Mouse (Mus musculus): ENCODE data around the gene Hmgcs2. TPM values are rescaled to one million over a fixed set of nuclear protein-coding genes. Genes with fewer than 3 reads are reported as not detected.

Hmgcs2 gene
- polyA plus RNA-seq, 1 experiment from 2014 or later = 1.4 TPM

GRCm38 (mm10) chr3:98313294-98314155 is 33.3 kb downstream of the Hmgcs2 start:
- peaks cover 2% of the 10 kb centered on the region; the same call in 1 of the 2 replicates for H3K36me3 ChIP-seq (ENCODE audit: control insufficient read depth, insufficient read depth, low read length)
- H3K9ac ChIP-seq (ENCODE audit: low read length) = no peak overlapping the region
- no peak overlapping the region for H3K4me2 ChIP-seq (ENCODE audit: low read depth, severe bottlenecking)
- no peak for DNase-seq (ENCODE audit: low spot score)
- no peak for ATAC-seq (ENCODE audit: insufficient number of reproducible peaks, low FRiP score, low TSS enrichment, low read depth)
- no peak overlapping the region for H3K27ac ChIP-seq (replicated peaks; ENCODE audit: low read depth, low read length)
- no peaks in the 10 kb centered on the region for H3K9me3 ChIP-seq (ENCODE audit: control insufficient read depth, low read length)
- H3K27me3 ChIP-seq (ENCODE audit: control insufficient read depth, insufficient read depth, low read length) = no peaks in the 10 kb centered on the region
- H3K4me3 ChIP-seq (ENCODE audit: low read depth, low read length) = no peak overlapping the region
- H3K4me1 ChIP-seq (ENCODE audit: control insufficient read depth, insufficient read depth, low read length) = no peaks in the 10 kb centered on the region
- WGBS = 86% methylated on average over 9 of the region's 9 CpGs

DNA sequence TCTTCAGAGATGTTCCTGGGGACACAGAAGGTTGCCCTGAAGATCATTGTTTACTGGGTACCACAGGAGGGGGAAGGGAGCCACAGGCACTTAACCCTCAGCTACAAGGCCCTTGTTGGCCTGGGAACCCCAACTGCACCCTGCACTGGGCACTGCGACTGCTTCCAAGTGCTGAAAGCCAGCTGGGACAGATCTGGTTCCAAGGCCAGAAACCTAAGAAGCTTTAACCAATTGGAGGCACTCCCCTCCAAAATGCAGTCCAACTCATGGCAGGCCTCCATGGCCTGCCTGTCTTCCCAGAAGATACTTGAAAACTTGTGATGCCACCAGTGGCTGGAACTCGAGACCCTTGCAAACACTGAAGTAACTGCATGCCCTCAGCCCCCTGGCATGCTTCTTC is 34.9 kb downstream of the Hmgcs2 start:
- Histone ChIP-seq H3K9me3 (ENCODE audit: control insufficient read depth, low read length) (no peaks in the 10 kb centered on the region), H3K4me1 (ENCODE audit: control insufficient read depth, insufficient read depth, low read length) (no peaks in the 10 kb centered on the region), H3K4me2 (ENCODE audit: low read depth, severe bottlenecking) (no peak overlapping the region), H3K27ac (replicated peaks; ENCODE audit: low read depth, low read length) (no peak overlapping the region), H3K36me3 (ENCODE audit: control insufficient read depth, insufficient read depth, low read length) (peaks cover 2% of the 10 kb centered on the region; the same call in 1 of the 2 replicates), H3K4me3 (ENCODE audit: low read depth, low read length) (no peak overlapping the region), H3K27me3 (ENCODE audit: control insufficient read depth, insufficient read depth, low read length) (no peaks in the 10 kb centered on the region), H3K9ac (ENCODE audit: low read length) (no peak overlapping the region)
- no peak for ATAC-seq (ENCODE audit: insufficient number of reproducible peaks, low FRiP score, low TSS enrichment, low read depth)
- DNase-seq (ENCODE audit: low spot score) = no peak
- WGBS = 83% methylated on average over 2 of the region's 2 CpGs

DNA sequence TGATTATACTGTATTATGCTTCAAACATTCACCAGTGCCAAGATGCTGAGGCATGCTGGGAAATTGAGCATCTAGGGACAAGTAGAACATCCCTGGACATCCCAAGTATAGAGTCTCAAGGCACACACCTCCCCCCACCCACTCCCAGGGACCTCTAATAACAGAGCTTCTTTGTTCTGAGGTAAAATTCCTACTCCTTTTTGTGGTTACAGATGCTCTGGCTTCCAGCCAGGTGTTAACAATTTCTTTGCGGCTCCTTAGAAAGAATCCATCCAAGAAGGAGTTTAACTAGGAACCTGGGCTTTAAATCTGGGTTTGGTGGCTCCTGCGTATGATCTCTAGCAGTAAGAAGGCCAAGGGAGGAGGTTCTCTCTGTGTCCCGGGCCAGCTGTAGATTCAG is 36.9 kb downstream of the Hmgcs2 start:
- Histone ChIP-seq H3K27ac (replicated peaks; ENCODE audit: low read depth, low read length) (no peak overlapping the region), H3K27me3 (ENCODE audit: control insufficient read depth, insufficient read depth, low read length) (no peaks in the 10 kb centered on the region), H3K4me1 (ENCODE audit: control insufficient read depth, insufficient read depth, low read length) (no peaks in the 10 kb centered on the region), H3K9ac (ENCODE audit: low read length) (no peak overlapping the region), H3K9me3 (ENCODE audit: control insufficient read depth, low read length) (no peaks in the 10 kb centered on the region), H3K36me3 (ENCODE audit: control insufficient read depth, insufficient read depth, low read length) (peaks cover 5% of the 10 kb centered on the region), H3K4me3 (ENCODE audit: low read depth, low read length) (no peak overlapping the region), H3K4me2 (ENCODE audit: low read depth, severe bottlenecking) (no peak overlapping the region)
- DNase-seq (ENCODE audit: low spot score) = no peak
- ATAC-seq (ENCODE audit: insufficient number of reproducible peaks, low FRiP score, low TSS enrichment, low read depth) = no peak
- 76% methylated on average over 3 of the region's 3 CpGs for WGBS

DNA sequence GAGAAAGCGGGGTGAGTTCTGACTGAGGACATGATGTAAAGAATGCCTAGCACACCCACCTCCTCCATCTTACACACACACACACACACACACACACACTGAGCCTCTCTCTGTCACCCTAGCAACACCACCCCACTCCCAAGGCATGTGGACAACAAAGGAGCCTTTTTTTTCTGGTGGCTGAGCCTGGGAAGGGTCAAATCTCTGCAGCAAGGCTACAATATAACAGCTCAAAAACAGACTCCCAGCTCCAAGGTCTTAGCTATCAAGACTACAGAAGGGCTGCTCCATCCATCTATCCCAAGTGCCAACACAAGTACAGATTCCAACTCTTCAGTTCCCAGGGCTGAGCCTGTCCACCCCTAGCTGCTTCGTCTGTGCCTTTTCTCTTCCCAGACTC is 39.0 kb downstream of the Hmgcs2 start:
- 85% methylated on average over 2 of the region's 2 CpGs for WGBS
- no peak for ATAC-seq (ENCODE audit: insufficient number of reproducible peaks, low FRiP score, low TSS enrichment, low read depth)
- H3K4me2 ChIP-seq (ENCODE audit: low read depth, severe bottlenecking) = no peak overlapping the region
- no peaks in the 10 kb centered on the region for H3K4me1 ChIP-seq (ENCODE audit: control insufficient read depth, insufficient read depth, low read length)
- H3K27me3 ChIP-seq (ENCODE audit: control insufficient read depth, insufficient read depth, low read length) = no peaks in the 10 kb centered on the region
- no peak overlapping the region for H3K4me3 ChIP-seq (ENCODE audit: low read depth, low read length)
- no peak overlapping the region for H3K9ac ChIP-seq (ENCODE audit: low read length)
- no peaks in the 10 kb centered on the region for H3K9me3 ChIP-seq (ENCODE audit: control insufficient read depth, low read length)
- no peak overlapping the region for H3K27ac ChIP-seq (replicated peaks; ENCODE audit: low read depth, low read length)
- peaks cover 7% of the 10 kb centered on the region for H3K36me3 ChIP-seq (ENCODE audit: control insufficient read depth, insufficient read depth, low read length)
- DNase-seq (ENCODE audit: low spot score) = no peak

- no peak for DNase-seq (ENCODE audit: low spot score)
These were observed 42.0 kb downstream of the Hmgcs2 start for GRCm38 (mm10) chr3:98322209-98322608.

GRCm38 (mm10) chr3:98324235-98324634 is 44.0 kb downstream of the Hmgcs2 start:
- H3K36me3 ChIP-seq (ENCODE audit: control insufficient read depth, insufficient read depth, low read length) = peaks cover 5% of the 10 kb centered on the region
- H3K4me1 ChIP-seq (ENCODE audit: control insufficient read depth, insufficient read depth, low read length) = no peaks in the 10 kb centered on the region
- DNase-seq (ENCODE audit: low spot score) (no peak), ATAC-seq (ENCODE audit: insufficient number of reproducible peaks, low FRiP score, low TSS enrichment, low read depth) (no peak)
- H3K27me3 ChIP-seq (ENCODE audit: control insufficient read depth, insufficient read depth, low read length) = no peaks in the 10 kb centered on the region
- H3K9ac ChIP-seq (ENCODE audit: low read length) = no peak overlapping the region
- H3K9me3 ChIP-seq (ENCODE audit: control insufficient read depth, low read length) = no peaks in the 10 kb centered on the region
- 89% methylated on average over 9 of the region's 9 CpGs for WGBS
- no peak overlapping the region for H3K4me3 ChIP-seq (ENCODE audit: low read depth, low read length)
- no peak overlapping the region for H3K27ac ChIP-seq (replicated peaks; ENCODE audit: low read depth, low read length)
- H3K4me2 ChIP-seq (ENCODE audit: low read depth, severe bottlenecking) = no peak overlapping the region

More at GRCm38 (mm10) chr3:98322209-98322608, 42.0 kb downstream of the Hmgcs2 start:
- ATAC-seq (ENCODE audit: insufficient number of reproducible peaks, low FRiP score, low TSS enrichment, low read depth) = no peak
- H3K27ac ChIP-seq (replicated peaks; ENCODE audit: low read depth, low read length) = no peak overlapping the region
- H3K9me3 ChIP-seq (ENCODE audit: control insufficient read depth, low read length) = no peaks in the 10 kb centered on the region
- no peak overlapping the region for H3K4me3 ChIP-seq (ENCODE audit: low read depth, low read length)
- H3K4me1 ChIP-seq (ENCODE audit: control insufficient read depth, insufficient read depth, low read length) = no peaks in the 10 kb centered on the region
- peaks cover 7% of the 10 kb centered on the region for H3K36me3 ChIP-seq (ENCODE audit: control insufficient read depth, insufficient read depth, low read length)
- H3K9ac ChIP-seq (ENCODE audit: low read length) = no peak overlapping the region
- WGBS = 95% methylated on average over 5 of the region's 5 CpGs
- H3K4me2 ChIP-seq (ENCODE audit: low read depth, severe bottlenecking) = no peak overlapping the region
- H3K27me3 ChIP-seq (ENCODE audit: control insufficient read depth, insufficient read depth, low read length) = no peaks in the 10 kb centered on the region

DNA sequence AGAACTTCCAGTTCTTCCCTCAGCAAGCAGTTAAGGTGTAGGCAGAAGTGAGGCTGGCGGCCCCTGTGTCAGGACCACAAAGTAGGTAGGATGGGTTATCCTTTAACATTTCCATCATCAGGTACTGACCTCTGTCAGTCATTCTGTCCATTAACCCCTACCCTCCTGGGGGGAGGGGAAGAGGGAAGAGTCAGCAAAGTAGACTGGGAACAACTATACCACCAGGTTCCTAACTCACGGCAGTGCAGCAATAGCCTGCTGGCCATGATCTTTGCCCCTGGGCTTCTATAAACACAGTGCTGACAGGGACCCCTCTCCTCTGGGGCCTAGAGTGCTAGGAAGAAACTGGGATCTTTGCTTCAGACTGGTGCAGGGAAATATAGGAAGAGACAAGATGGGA is 53.8 kb downstream of the Hmgcs2 start:
- Histone ChIP-seq H3K9ac (ENCODE audit: low read length) (no peak overlapping the region), H3K36me3 (ENCODE audit: control insufficient read depth, insufficient read depth, low read length) (peaks cover 4% of the 10 kb centered on the region; the same call in 1 of the 2 replicates), H3K4me3 (ENCODE audit: low read depth, low read length) (no peak overlapping the region), H3K4me2 (ENCODE audit: low read depth, severe bottlenecking) (no peak overlapping the region), H3K27ac (replicated peaks; ENCODE audit: low read depth, low read length) (no peak overlapping the region), H3K4me1 (ENCODE audit: control insufficient read depth, insufficient read depth, low read length) (peaks cover 25% of the 10 kb centered on the region), H3K9me3 (ENCODE audit: control insufficient read depth, low read length) (no peaks in the 10 kb centered on the region), H3K27me3 (ENCODE audit: control insufficient read depth, insufficient read depth, low read length) (no peaks in the 10 kb centered on the region)
- no peak for ATAC-seq (ENCODE audit: insufficient number of reproducible peaks, low FRiP score, low TSS enrichment, low read depth)
- WGBS = 80% methylated on average over 2 of the region's 2 CpGs
- DNase-seq (ENCODE audit: low spot score) = no peak

- no peak overlapping the region for H3K4me3 ChIP-seq (ENCODE audit: low read depth, low read length)
- no peak overlapping the region for H3K9ac ChIP-seq (ENCODE audit: low read length)
- H3K27ac ChIP-seq (replicated peaks; ENCODE audit: low read depth, low read length) = no peak overlapping the region
- no peak overlapping the region for H3K4me2 ChIP-seq (ENCODE audit: low read depth, severe bottlenecking)
- peaks cover 2% of the 10 kb centered on the region; the same call in 1 of the 2 replicates for H3K36me3 ChIP-seq (ENCODE audit: control insufficient read depth, insufficient read depth, low read length)
- peaks cover 25% of the 10 kb centered on the region for H3K4me1 ChIP-seq (ENCODE audit: control insufficient read depth, insufficient read depth, low read length)
- no peak for DNase-seq (ENCODE audit: low spot score)
- ATAC-seq (ENCODE audit: insufficient number of reproducible peaks, low FRiP score, low TSS enrichment, low read depth) = no peak
- no peaks in the 10 kb centered on the region for H3K27me3 ChIP-seq (ENCODE audit: control insufficient read depth, insufficient read depth, low read length)
- no peaks in the 10 kb centered on the region for H3K9me3 ChIP-seq (ENCODE audit: control insufficient read depth, low read length)
These were observed 55.1 kb downstream of the Hmgcs2 start for GRCm38 (mm10) chr3:98335331-98335730.
